Mouse (Mus musculus) kidney, embryonic 14.5 days (tissue): ENCODE measurements at regions not wholly inside any gene's neighbourhood (a gene's known extent, or its start where the extent isn't known, plus 50 kb on each side); places are given as distances from the start of the nearest gene placed in this dataset.

Experiments used
- ATAC-seq: fragments of 200-750 bp; cut with Nextera tagmentation; 2 replicates; pipeline ENCODE4 v1.8.0; 2017; ENCODE audit warnings: moderate number of reproducible peaks, mild to moderate bottlenecking, moderate TSS enrichment, moderate library complexity; ENCODE audit not compliant: low FRiP score, low TSS enrichment
- H3K27ac ChIP-seq: fragments of 300-500 bp; sonication (generic); 2 replicates; pipeline ENCODE4 v1.5.1; 2014; ENCODE audit warnings: low read depth, mild to moderate bottlenecking, low read length, moderate library complexity, mixed read lengths
- H3K27me3 ChIP-seq: fragments of 300-500 bp; sonication (generic); 2 replicates; pipeline ENCODE4 v1.6.1; 2014; ENCODE audit warnings: mild to moderate bottlenecking, low read length; ENCODE audit not compliant: control insufficient read depth, insufficient read depth
- H3K36me3 ChIP-seq: fragments of 300-500 bp; sonication (generic); 2 replicates; pipeline ENCODE4 v1.6.1; 2014; ENCODE audit warnings: low read length, mixed read lengths; ENCODE audit not compliant: control insufficient read depth, insufficient read depth
- H3K4me1 ChIP-seq: fragments of 300-500 bp; sonication (generic); 2 replicates; pipeline ENCODE4 v1.6.1; 2014; ENCODE audit warnings: low read length, mixed read lengths; ENCODE audit not compliant: control insufficient read depth, insufficient read depth
- H3K4me2 ChIP-seq: fragments of 300-500 bp; sonication (generic); replicated peaks from 2 replicates; pipeline ENCODE4 v1.6.1; 2014; ENCODE audit warnings: low read depth, mild to moderate bottlenecking, low read length
- H3K4me3 ChIP-seq: fragments of 300-500 bp; sonication (generic); 2 replicates; pipeline ENCODE4 v1.5.1; 2014; ENCODE audit warnings: mild to moderate bottlenecking, low read length
- H3K9ac ChIP-seq: fragments of 300-500 bp; sonication (generic); 2 replicates; pipeline ENCODE4 v1.6.1; 2014; ENCODE audit warnings: low read depth, mild to moderate bottlenecking, low read length, moderate library complexity
- H3K9me3 ChIP-seq: fragments of 300-500 bp; sonication (generic); 2 replicates; pipeline ENCODE4 v1.6.1; 2016; ENCODE audit warnings: low read length; ENCODE audit not compliant: control insufficient read depth
- WGBS: fragments of 180-500 bp; shearing (Covaris S2); extraction: QIAGEN DNeasy Blood & Tissue Kit; methylation state at CpG from one replicate; pipeline ENCODE4 v1.1.7; 2014; 5-methylcytosine and 5-hydroxymethylcytosine counted together

DNA sequence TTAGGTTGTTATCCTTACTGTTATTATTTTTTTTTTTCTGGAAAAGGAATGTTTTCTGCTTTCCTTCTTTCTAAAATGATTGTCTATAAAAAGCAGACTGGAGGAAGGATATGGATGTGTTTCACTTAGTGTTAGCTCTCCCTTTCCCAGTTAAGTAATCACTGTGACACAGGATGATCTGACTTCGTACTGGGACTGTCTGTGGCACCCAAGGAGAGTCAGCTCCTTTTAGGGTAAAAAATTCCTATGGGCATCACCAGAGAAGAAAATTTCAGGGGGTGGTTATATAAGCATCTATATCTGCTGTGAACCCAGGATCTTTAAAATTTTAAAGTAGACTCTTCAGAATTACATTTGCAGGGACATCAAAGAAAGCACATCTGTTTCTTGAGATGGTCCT lies 411.2 kb upstream of the Fbxo33 start:
- no peaks in the 10 kb centered on the region for H3K4me1 ChIP-seq

DNA sequence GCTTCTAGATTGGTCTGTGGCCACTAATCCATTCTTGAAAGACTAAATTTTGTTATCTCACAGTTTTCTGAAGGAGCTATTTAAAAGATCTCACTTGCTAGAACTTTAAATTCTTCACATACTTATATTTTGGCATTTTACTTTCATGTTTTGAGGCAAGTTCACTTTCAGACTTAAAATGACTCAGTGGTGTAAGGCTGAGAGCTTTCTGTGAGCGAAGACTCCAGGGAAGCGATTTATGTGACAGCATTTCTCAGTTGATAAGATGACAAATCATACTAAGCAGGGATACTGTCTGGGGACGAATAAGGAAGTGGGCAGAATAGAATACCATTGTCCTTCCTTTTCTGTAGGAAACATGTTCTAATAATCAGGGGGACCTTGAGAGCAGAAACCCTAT lies 403.6 kb upstream of the Fbxo33 start:
- H3K9me3 ChIP-seq = no peaks in the 10 kb centered on the region
- no peak overlapping the region for H3K9ac ChIP-seq
- no peaks in the 10 kb centered on the region for H3K27me3 ChIP-seq
- 84% methylated on average over 3 of the region's 3 CpGs for WGBS
- H3K4me2 ChIP-seq = no peak overlapping the region
- no peaks in the 10 kb centered on the region for H3K36me3 ChIP-seq
- ATAC-seq = no peak
- no peaks in the 10 kb centered on the region for H3K4me1 ChIP-seq
- no peak overlapping the region for H3K27ac ChIP-seq
- no peak overlapping the region for H3K4me3 ChIP-seq

More for the DNA sequence above, 411.2 kb upstream of the Fbxo33 start:
- Histone ChIP-seq H3K27me3 (no peaks in the 10 kb centered on the region), H3K36me3 (no peaks in the 10 kb centered on the region), H3K4me2 (no peak overlapping the region), H3K9ac (no peak overlapping the region), H3K4me3 (no peak overlapping the region), H3K9me3 (no peaks in the 10 kb centered on the region), H3K27ac (no peak overlapping the region)
- no peak for ATAC-seq
- 66% methylated on average over 1 of the region's 1 CpGs for WGBS

DNA sequence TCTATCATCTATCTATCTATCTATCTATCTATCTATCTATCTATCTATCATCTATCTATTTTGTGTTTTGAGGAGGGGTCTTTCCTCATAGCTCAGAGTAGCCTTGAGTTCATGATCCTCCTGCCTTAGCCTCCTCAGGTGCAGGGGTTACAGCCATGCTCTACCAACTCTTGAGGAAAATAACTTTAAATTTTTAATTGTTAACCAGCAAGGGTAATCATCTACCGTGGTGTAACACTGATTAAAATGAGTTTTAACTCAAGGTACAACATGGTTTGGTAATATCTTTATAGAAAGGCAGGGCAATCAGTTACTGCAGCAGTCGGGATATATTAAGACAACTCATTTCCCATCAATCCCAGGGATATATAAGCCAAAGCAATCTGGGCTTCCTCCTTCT lies 401.6 kb upstream of the Fbxo33 start:
- H3K4me1 ChIP-seq = no peaks in the 10 kb centered on the region

DNA sequence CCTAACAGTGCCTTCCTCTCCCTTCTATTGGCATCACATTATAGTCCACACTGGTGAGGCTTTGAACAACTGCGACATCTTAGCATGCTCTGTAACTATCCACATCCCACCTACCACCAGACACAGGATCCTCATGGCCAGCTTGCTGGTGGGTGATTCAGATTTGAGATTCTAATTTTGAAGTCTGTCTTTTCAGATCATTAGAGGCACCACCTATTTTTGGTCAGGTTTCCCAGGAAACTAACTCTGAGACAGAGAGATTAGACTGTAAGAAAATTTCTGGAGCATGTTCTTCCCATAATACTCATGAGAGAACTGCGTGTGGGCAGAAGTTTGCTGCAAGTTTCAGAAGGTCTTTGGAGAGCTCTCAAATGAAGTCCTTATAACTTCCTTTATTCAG lies 400.8 kb upstream of the Fbxo33 start:
- Histone ChIP-seq H3K4me1 (no peaks in the 10 kb centered on the region), H3K27me3 (no peaks in the 10 kb centered on the region), H3K36me3 (no peaks in the 10 kb centered on the region), H3K9me3 (no peaks in the 10 kb centered on the region), H3K9ac (no peak overlapping the region), H3K4me3 (no peak overlapping the region), H3K27ac (no peak overlapping the region), H3K4me2 (no peak overlapping the region)
- ATAC-seq = no peak
- WGBS = 83% methylated on average over 2 of the region's 2 CpGs

More for the DNA sequence above, 401.6 kb upstream of the Fbxo33 start:
- Histone ChIP-seq H3K4me2 (no peak overlapping the region), H3K27me3 (no peaks in the 10 kb centered on the region), H3K36me3 (no peaks in the 10 kb centered on the region), H3K9ac (no peak overlapping the region), H3K27ac (no peak overlapping the region), H3K4me3 (no peak overlapping the region), H3K9me3 (no peaks in the 10 kb centered on the region)
- WGBS = 67% methylated on average over 2 of the region's 2 CpGs
- ATAC-seq = no peak; the same call in 1 of the 2 replicates

- Histone ChIP-seq H3K36me3 (no peaks in the 10 kb centered on the region), H3K9me3 (no peaks in the 10 kb centered on the region), H3K4me3 (no peak overlapping the region), H3K4me1 (no peaks in the 10 kb centered on the region), H3K4me2 (no peak overlapping the region), H3K27ac (no peak overlapping the region), H3K27me3 (no peaks in the 10 kb centered on the region), H3K9ac (no peak overlapping the region)
- no peak for ATAC-seq
- WGBS = 77% methylated on average over 3 of the region's 3 CpGs
Observed at GRCm38 (mm10) chr12:59616075-59616474, 396.6 kb upstream of the Fbxo33 start.

DNA sequence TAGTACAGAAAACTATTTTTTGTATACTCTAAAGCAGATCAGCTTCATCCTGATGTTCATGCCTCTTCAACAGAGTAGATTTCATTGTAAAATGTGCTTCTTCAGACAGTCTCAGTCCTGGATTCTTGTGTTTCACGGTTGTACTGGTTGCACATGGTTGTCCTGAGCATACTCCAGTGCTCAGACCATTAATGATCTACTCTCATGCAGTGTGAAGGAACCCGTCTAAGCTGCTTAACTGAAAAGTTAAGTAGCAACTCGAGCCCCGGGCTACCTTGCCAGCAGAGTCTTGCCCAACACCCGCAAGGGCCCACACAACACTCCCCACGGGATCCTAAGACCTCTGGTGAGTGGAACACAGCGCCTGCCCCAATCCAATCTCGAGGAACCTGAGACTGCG lies 380.3 kb upstream of the Fbxo33 start:
- no peak overlapping the region for H3K4me2 ChIP-seq
- no peak for ATAC-seq
- no peaks in the 10 kb centered on the region for H3K27me3 ChIP-seq
- no peaks in the 10 kb centered on the region for H3K9me3 ChIP-seq
- no peak overlapping the region for H3K9ac ChIP-seq
- H3K4me1 ChIP-seq = no peaks in the 10 kb centered on the region
- no peak overlapping the region for H3K27ac ChIP-seq
- H3K36me3 ChIP-seq = no peaks in the 10 kb centered on the region
- no peak overlapping the region for H3K4me3 ChIP-seq
- WGBS = 87% methylated on average over 8 of the region's 9 CpGs

- no peak overlapping the region for H3K9ac ChIP-seq
- WGBS = 100% methylated on average over 2 of the region's 2 CpGs
- no peak overlapping the region for H3K4me2 ChIP-seq
- H3K9me3 ChIP-seq = no peaks in the 10 kb centered on the region
- no peak for ATAC-seq
- H3K4me3 ChIP-seq = no peak overlapping the region
- H3K36me3 ChIP-seq = no peaks in the 10 kb centered on the region
- no peak overlapping the region for H3K27ac ChIP-seq
- H3K27me3 ChIP-seq = no peaks in the 10 kb centered on the region
- H3K4me1 ChIP-seq = no peaks in the 10 kb centered on the region
Observed at GRCm38 (mm10) chr12:59589354-59589753, 369.8 kb upstream of the Fbxo33 start.

- no peak for ATAC-seq
Observed at GRCm38 (mm10) chr12:59582587-59582986, 363.1 kb upstream of the Fbxo33 start.

DNA sequence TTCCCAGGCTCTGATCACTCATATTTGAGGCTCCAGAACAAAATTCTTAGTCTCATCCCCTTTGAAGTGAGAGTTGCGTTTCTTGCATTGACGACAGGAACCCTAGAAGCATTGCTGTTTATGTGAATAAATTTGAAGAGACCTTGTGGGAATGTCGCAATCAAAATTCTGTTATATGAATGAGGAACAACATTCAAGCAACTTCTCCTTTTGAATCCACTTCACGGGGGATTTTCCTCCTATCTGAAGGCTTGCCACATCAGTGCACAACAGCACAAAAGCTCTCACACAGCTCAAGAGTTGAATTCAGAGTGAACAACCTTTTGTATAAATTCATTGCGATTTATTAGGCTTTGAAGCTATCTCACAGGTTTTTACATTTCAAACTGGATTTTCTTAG lies 360.2 kb upstream of the Fbxo33 start:
- Histone ChIP-seq H3K4me1 (no peaks in the 10 kb centered on the region), H3K27ac (no peak overlapping the region), H3K27me3 (no peaks in the 10 kb centered on the region), H3K36me3 (no peaks in the 10 kb centered on the region), H3K9me3 (no peaks in the 10 kb centered on the region), H3K4me3 (no peak overlapping the region), H3K4me2 (no peak overlapping the region), H3K9ac (no peak overlapping the region)
- 85% methylated on average over 5 of the region's 5 CpGs for WGBS
- no peak for ATAC-seq

More at GRCm38 (mm10) chr12:59582587-59582986, 363.1 kb upstream of the Fbxo33 start:
- no peak overlapping the region for H3K4me2 ChIP-seq
- H3K9ac ChIP-seq = no peak overlapping the region
- H3K4me1 ChIP-seq = no peaks in the 10 kb centered on the region
- no peaks in the 10 kb centered on the region for H3K36me3 ChIP-seq
- 74% methylated on average over 1 of the region's 1 CpGs for WGBS
- H3K4me3 ChIP-seq = no peak overlapping the region
- no peak overlapping the region for H3K27ac ChIP-seq
- H3K27me3 ChIP-seq = no peaks in the 10 kb centered on the region
- H3K9me3 ChIP-seq = no peaks in the 10 kb centered on the region

DNA sequence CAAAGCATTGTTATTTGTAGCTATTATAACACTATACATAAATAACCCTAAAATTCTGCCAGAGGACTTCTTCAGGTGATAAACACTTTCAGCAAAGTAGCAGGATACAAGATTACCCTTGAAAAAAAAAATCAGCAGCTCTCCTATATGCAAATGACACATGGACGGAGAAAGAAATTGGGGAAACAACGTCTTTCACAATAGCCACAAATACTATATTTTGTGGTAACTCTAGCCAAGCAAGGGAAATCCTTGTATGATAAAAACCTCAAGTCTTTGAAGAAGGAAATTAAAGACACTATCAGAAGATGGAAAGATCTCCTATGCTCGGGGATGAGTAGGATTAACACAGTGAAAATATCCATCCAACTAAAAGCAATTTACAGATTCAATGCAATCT lies 344.4 kb upstream of the Fbxo33 start:
- no peaks in the 10 kb centered on the region for H3K4me1 ChIP-seq
- no peak overlapping the region for H3K4me3 ChIP-seq
- H3K9me3 ChIP-seq = no peaks in the 10 kb centered on the region
- no peak for ATAC-seq
- H3K27ac ChIP-seq = no peak overlapping the region
- H3K9ac ChIP-seq = no peak overlapping the region
- H3K27me3 ChIP-seq = no peaks in the 10 kb centered on the region
- H3K4me2 ChIP-seq = no peak overlapping the region
- WGBS = 90% methylated on average over 3 of the region's 3 CpGs
- H3K36me3 ChIP-seq = no peaks in the 10 kb centered on the region
